24 mouse cellular contexts compared by ENCODE assay signal in the genomic region with DNA sequence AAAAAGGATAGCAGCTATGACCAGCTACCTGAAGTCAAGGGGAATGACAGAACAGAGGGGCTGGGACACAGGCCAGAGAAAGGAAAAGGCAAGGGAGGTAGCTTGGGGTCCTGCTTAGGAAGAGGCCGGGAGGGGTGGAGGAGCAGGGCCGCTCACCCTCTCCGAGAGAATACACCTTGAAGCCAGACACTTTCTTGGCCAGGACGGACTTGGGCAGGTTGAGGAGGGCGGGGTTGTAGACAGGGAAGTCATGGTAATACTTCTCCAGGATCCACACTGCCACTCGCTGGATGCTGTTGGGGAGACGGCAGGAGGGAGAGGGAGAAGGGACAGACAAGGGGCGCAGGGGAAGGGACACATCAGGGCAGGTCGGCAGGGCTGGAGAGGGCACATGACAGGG. TPM values are rescaled to one million over a fixed set of nuclear protein-coding genes. Genes with fewer than 3 reads are reported as not detected.
DNase-seq lines count a peak whose midpoint lies in the region; ATAC-seq lines count a peak whose summit lies in the region.
"Had no signal": no experiment of that assay in that cellular context is flagged by ENCODE, and none has a peak within 500 bp of the region (broad histone marks: within the 10 kb centered on the region; RNA-seq: fewer than 3 reads in every experiment).

No protein-coding gene starts in this region.

- no peaks in the 10 kb centered on the region for H3K27me3 ChIP-seq in forebrain, embryonic 11.5 days (ENCODE audit: control insufficient read depth, insufficient read depth, low read length)
- H3K27me3 ChIP-seq in forebrain, embryonic 14.5 days (replicated peaks; ENCODE audit: control insufficient read depth, insufficient read depth, low read length), result no peaks in the 10 kb centered on the region
- H3K27me3 ChIP-seq in limb, embryonic 15.5 days, result no peaks in the 10 kb centered on the region
- H3K27me3 ChIP-seq in limb, embryonic 10.5 days (ENCODE audit: low read depth, poor library complexity, severe bottlenecking), result no peaks in the 10 kb centered on the region
- H3K27me3 ChIP-seq: CH12.LX; embryonic facial prominence, embryonic 12.5 days; forebrain, embryonic 12.5 days; forebrain, embryonic 15.5 days; Patski had no signal

- DNase-seq in forebrain, embryonic 11.5 days (ENCODE audit: low spot score), result peak; percentile 53
- DNase-seq in forebrain, embryonic 14.5 days (ENCODE audit: low spot score), result no peak
- no peak for DNase-seq in limb, embryonic 10.5 days (ENCODE audit: low spot score)
- peak; percentile 8 for DNase-seq in thymus, postnatal 4 days
- no peak for DNase-seq in thymus, postnatal 0 days (ENCODE audit: low spot score)
- DNase-seq: adrenal gland, adult 8-10 months; adrenal gland, postnatal 14 days; adrenal gland, postnatal 36 days; B cell, adult 2 months; cerebellum, adult 11-12 months; cerebellum, adult 2 months; cerebellum, adult 9-10 months; cerebellum, postnatal 10 days; cerebellum, postnatal 25 days; forebrain, postnatal 0 days had no signal

- H3K9me3 ChIP-seq in forebrain, embryonic 11.5 days (ENCODE audit: control insufficient read depth, low read length), result no peaks in the 10 kb centered on the region
- H3K9me3 ChIP-seq in forebrain, embryonic 14.5 days (replicated peaks; ENCODE audit: control insufficient read depth, low read length), result no peaks in the 10 kb centered on the region
- no peaks in the 10 kb centered on the region for H3K9me3 ChIP-seq in limb, embryonic 15.5 days
- H3K9me3 ChIP-seq in limb, embryonic 10.5 days (replicated peaks), result no peaks in the 10 kb centered on the region
- H3K9me3 ChIP-seq: embryonic facial prominence, embryonic 10.5 days; embryonic facial prominence, embryonic 12.5 days; forebrain, embryonic 12.5 days; forebrain, embryonic 15.5 days had no signal

- no peak for ATAC-seq in forebrain, embryonic 11.5 days (replicated peaks; ENCODE audit: low FRiP score)
- no peak for ATAC-seq in forebrain, embryonic 14.5 days
- no peak for ATAC-seq in limb, embryonic 15.5 days (ENCODE audit: insufficient number of reproducible peaks, low FRiP score, low TSS enrichment, low read depth)
- ATAC-seq: activated CD4-positive, CD25-positive, alpha-beta regulatory T cell, adult 4 months; CD4-positive, CD25-positive, alpha-beta regulatory T cell, adult 4 months; forebrain, embryonic 15.5 days; forebrain, postnatal 0 days; Patski had no signal

- 94% methylated on average over 9 of the region's 9 CpGs for WGBS in forebrain, embryonic 11.5 days
- WGBS in forebrain, embryonic 14.5 days, result 93% methylated on average over 9 of the region's 9 CpGs
- 79% methylated on average over 9 of the region's 9 CpGs for WGBS in limb, embryonic 15.5 days
- 92% methylated on average over 9 of the region's 9 CpGs for WGBS in limb, embryonic 10.5 days

- H3K4me1 ChIP-seq in forebrain, embryonic 11.5 days (replicated peaks; ENCODE audit: control insufficient read depth, insufficient read depth, low read length), result peaks cover 6% of the 10 kb centered on the region; the same call in 1 of the 2 replicates
- H3K4me1 ChIP-seq in forebrain, embryonic 14.5 days (ENCODE audit: control insufficient read depth, insufficient read depth, low read length), result peaks cover 7% of the 10 kb centered on the region
- 0 out of 2 replicates have a peak, but pooled peaks cover 4% of the 10 kb centered on the region for H3K4me1 ChIP-seq in limb, embryonic 15.5 days
- no peaks in the 10 kb centered on the region for H3K4me1 ChIP-seq in limb, embryonic 10.5 days
- H3K4me1 ChIP-seq: embryonic facial prominence, embryonic 12.5 days had no signal

- no peak overlapping the region for H3K9ac ChIP-seq in forebrain, embryonic 11.5 days (ENCODE audit: low read length)
- H3K9ac ChIP-seq in forebrain, embryonic 14.5 days (ENCODE audit: low read length), result no peak overlapping the region
- H3K9ac ChIP-seq in limb, embryonic 15.5 days, result 0 out of 2 replicates have a peak overlapping the region, but pooled peaks have one; percentile 23
- H3K9ac ChIP-seq: embryonic facial prominence, embryonic 12.5 days; forebrain, embryonic 12.5 days; forebrain, embryonic 15.5 days; forebrain, postnatal 0 days had no signal

- H3K4me2 ChIP-seq in forebrain, embryonic 11.5 days (ENCODE audit: low read depth, low read length, severe bottlenecking), result no peak overlapping the region
- H3K4me2 ChIP-seq in forebrain, embryonic 14.5 days (ENCODE audit: low read length), result no peak overlapping the region
- H3K4me2 ChIP-seq in limb, embryonic 15.5 days, result no peak overlapping the region
- H3K4me2 ChIP-seq: embryonic facial prominence, embryonic 12.5 days; forebrain, embryonic 12.5 days; forebrain, embryonic 15.5 days had no signal

- H3K27ac ChIP-seq in forebrain, embryonic 11.5 days (ENCODE audit: low read depth, low read length), result no peak overlapping the region
- H3K27ac ChIP-seq in forebrain, embryonic 14.5 days (ENCODE audit: low read depth, low read length), result no peak overlapping the region
- H3K27ac ChIP-seq in limb, embryonic 15.5 days, result no peak overlapping the region
- no peak overlapping the region for H3K27ac ChIP-seq in limb, embryonic 10.5 days
- H3K27ac ChIP-seq: embryonic facial prominence, embryonic 10.5 days; embryonic facial prominence, embryonic 12.5 days; forebrain, embryonic 12.5 days; forebrain, embryonic 15.5 days had no signal

- H3K4me3 ChIP-seq in forebrain, embryonic 11.5 days (ENCODE audit: low read depth, low read length), result no peak overlapping the region
- no peak overlapping the region for H3K4me3 ChIP-seq in forebrain, embryonic 14.5 days (ENCODE audit: low read depth, low read length)
- no peak overlapping the region for H3K4me3 ChIP-seq in limb, embryonic 15.5 days
- no peak overlapping the region for H3K4me3 ChIP-seq in limb, embryonic 10.5 days
- H3K4me3 ChIP-seq: embryonic facial prominence, embryonic 10.5 days; embryonic facial prominence, embryonic 12.5 days; forebrain, embryonic 12.5 days; forebrain, embryonic 15.5 days had no signal

- peaks cover 62% of the 10 kb centered on the region for H3K36me3 ChIP-seq in forebrain, embryonic 11.5 days (ENCODE audit: control insufficient read depth, insufficient read depth, low read length)
- peaks cover 100% of the 10 kb centered on the region for H3K36me3 ChIP-seq in forebrain, embryonic 14.5 days (ENCODE audit: control insufficient read depth, insufficient read depth, low read length)
- peaks cover 89% of the 10 kb centered on the region for H3K36me3 ChIP-seq in limb, embryonic 15.5 days
- peaks cover 99% of the 10 kb centered on the region for H3K36me3 ChIP-seq in limb, embryonic 10.5 days

RNA-seq across cellular contexts. Expression of a gene that starts 19.9 kb away (rescaled TPM):
- polyA plus RNA-seq in forebrain, embryonic 11.5 days (2014; fragmentation: Nextera tagmentation; extraction: Ambion mirVana), result 47.0 and 49.3 TPM in 2 replicates
- 45.1 and 55.8 TPM in 2 replicates for polyA plus RNA-seq in forebrain, embryonic 14.5 days (2014; fragmentation: Nextera tagmentation; extraction: Ambion mirVana)
- 14.3 and 15.7 TPM in 2 replicates for polyA plus RNA-seq in limb, embryonic 15.5 days (2015; fragmentation: Nextera tagmentation; extraction: Ambion mirVana)
- polyA plus RNA-seq in limb, embryonic 10.5 days (2016; fragmentation: Nextera tagmentation; extraction: Ambion mirVana), result 28.3 and 29.9 TPM in 2 replicates
- 15.4 and 17.4 TPM in 2 replicates for polyA plus RNA-seq in thymus, postnatal 0 days (2015; fragmentation: Nextera tagmentation; extraction: Ambion mirVana)

RNA-seq across cellular contexts. Expression of a gene that starts 49.0 kb away (rescaled TPM):
- 6.0 and 7.6 TPM in 2 replicates for polyA plus RNA-seq in forebrain, embryonic 11.5 days (2014; fragmentation: Nextera tagmentation; extraction: Ambion mirVana)
- polyA plus RNA-seq in forebrain, embryonic 14.5 days (2014; fragmentation: Nextera tagmentation; extraction: Ambion mirVana), result 4.5 and 7.4 TPM in 2 replicates
- 0.05 TPM in 1 of 2 replicates, not detected in the other for polyA plus RNA-seq in limb, embryonic 15.5 days (2015; fragmentation: Nextera tagmentation; extraction: Ambion mirVana)
- not detected in 2 replicates for polyA plus RNA-seq in limb, embryonic 10.5 days (2016; fragmentation: Nextera tagmentation; extraction: Ambion mirVana)
- not detected in 2 replicates for polyA plus RNA-seq in thymus, postnatal 0 days (2015; fragmentation: Nextera tagmentation; extraction: Ambion mirVana)
- polyA plus RNA-seq: activated CD4-positive, CD25-positive, alpha-beta regulatory T cell, adult 4 months; CD4-positive, CD25-positive, alpha-beta regulatory T cell, adult 4 months; Patski had no signal

Comparison
In these comparisons a context has a peak if more than half of its experiments do, and no peak if none do; other contexts are left out.
1. DNase-seq: peak in forebrain, embryonic 11.5 days (single experiment) and thymus, postnatal 4 days (single experiment); none in forebrain, embryonic 14.5 days (single experiment), limb, embryonic 10.5 days (single experiment) and thymus, postnatal 0 days (single experiment).